Mouse (Mus musculus): ENCODE measurements around the gene Rabggtb. TPM values are rescaled to one million over a fixed set of nuclear protein-coding genes. Genes with fewer than 3 reads are reported as not detected.
"Not testable (repeated sequence)": the region's sequence is repeated elsewhere in the genome, so short reads cannot be mapped to it uniquely, and the experiment has no call there.

Gene Rabggtb
- polyA plus RNA-seq, 1 experiment from 2014 or later: 52.3 TPM

DNA sequence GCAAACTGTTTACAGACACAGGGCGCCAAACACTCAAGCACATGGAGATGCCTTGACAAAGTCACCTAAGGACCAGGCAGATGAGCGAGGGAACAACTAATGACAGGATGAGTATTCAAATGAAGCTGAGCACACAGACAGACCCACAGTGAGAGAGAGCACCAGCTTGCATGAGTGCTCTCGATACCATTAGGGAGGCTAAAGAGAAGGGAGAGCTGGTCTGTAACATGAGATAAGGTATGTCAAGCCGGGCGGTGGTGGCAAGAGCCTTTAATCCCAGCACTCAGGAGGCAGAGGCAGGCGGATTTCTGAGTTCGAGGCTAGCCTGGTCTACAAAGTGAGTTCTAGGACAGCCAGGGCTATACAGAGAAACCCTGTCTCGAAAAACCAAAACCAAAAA lies 52.4 kb downstream of the Rabggtb start:
- not testable (repeated sequence) for H3K4me1 ChIP-seq (ENCODE audit: control insufficient read depth, insufficient read depth, low read length); H3K27me3 ChIP-seq (ENCODE audit: control insufficient read depth, insufficient read depth, low read length); H3K4me3 ChIP-seq (replicated peaks; ENCODE audit: low read depth, low read length); DNase-seq; ATAC-seq (ENCODE audit: low FRiP score, low TSS enrichment); H3K27ac ChIP-seq (replicated peaks; ENCODE audit: low read depth, low read length); H3K4me2 ChIP-seq (ENCODE audit: low read length); H3K36me3 ChIP-seq (ENCODE audit: control insufficient read depth, insufficient read depth, low read length); H3K9me3 ChIP-seq (ENCODE audit: control insufficient read depth, low read length); H3K9ac ChIP-seq (replicated peaks; ENCODE audit: low read length)
- 95% methylated on average over 8 of the region's 8 CpGs for WGBS

DNA sequence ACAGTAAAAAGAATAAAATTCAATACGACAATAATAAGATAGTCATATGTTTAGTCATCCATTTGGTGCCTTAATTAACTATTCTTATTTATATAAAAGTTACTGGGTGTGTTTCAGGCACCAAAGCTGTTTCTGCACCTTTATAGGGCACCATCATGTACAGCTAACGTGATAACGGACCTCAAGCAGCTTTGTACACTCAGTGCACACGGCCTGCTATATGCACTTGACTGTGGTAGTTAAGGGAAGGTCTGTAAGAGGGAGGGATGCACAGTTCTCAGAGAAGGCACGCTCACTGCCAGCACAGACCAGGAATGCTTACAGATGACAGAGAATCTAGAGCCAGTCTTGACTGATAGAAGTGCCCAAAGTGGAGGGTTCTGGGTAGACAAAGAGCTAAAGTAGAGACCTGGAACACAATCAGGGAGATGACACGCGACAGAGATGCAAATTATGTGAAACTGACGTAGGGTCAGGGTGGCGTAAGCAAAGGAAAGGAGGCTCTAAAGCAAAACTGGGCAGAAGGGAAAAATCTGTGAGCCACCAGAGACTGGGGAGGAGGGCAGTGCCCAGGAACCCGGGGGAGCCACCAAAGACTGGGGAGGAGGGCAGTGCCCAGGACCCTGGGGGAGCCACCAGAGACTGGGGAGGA lies 54.3 kb downstream of the Rabggtb start:
- H3K27ac ChIP-seq (replicated peaks; ENCODE audit: low read depth, low read length): no peak overlapping the region
- H3K9ac ChIP-seq (replicated peaks; ENCODE audit: low read length): no peak overlapping the region
- DNase-seq (no peak), ATAC-seq (ENCODE audit: low FRiP score, low TSS enrichment) (no peak)
- no peak overlapping the region for H3K4me2 ChIP-seq (ENCODE audit: low read length)
- H3K27me3 ChIP-seq (ENCODE audit: control insufficient read depth, insufficient read depth, low read length): no peaks in the 10 kb centered on the region
- WGBS: 82% methylated on average over 10 of the region's 10 CpGs
- H3K4me3 ChIP-seq (replicated peaks; ENCODE audit: low read depth, low read length): no peak overlapping the region
- no peaks in the 10 kb centered on the region for H3K36me3 ChIP-seq (ENCODE audit: control insufficient read depth, insufficient read depth, low read length)
- H3K4me1 ChIP-seq (ENCODE audit: control insufficient read depth, insufficient read depth, low read length): no peaks in the 10 kb centered on the region
- no peaks in the 10 kb centered on the region for H3K9me3 ChIP-seq (ENCODE audit: control insufficient read depth, low read length)

Other genes with a start within 250 kb of the Rabggtb start
- 21.4 and 26.6 TPM in 2 replicates for gene St6galnac3, start 187.8 kb downstream of the Rabggtb start, polyA plus RNA-seq (2014; fragmentation: Nextera tagmentation; extraction: Ambion mirVana)
- gene Asb17, start 68.8 kb downstream of the Rabggtb start, polyA plus RNA-seq (2014; fragmentation: Nextera tagmentation; extraction: Ambion mirVana): not detected in 2 replicates
- 0.16 and 0.23 TPM in 2 replicates for gene Msh4, start 6.9 kb downstream of the Rabggtb start, polyA plus RNA-seq (2014; fragmentation: Nextera tagmentation; extraction: Ambion mirVana)
- gene Acadm, start 31.6 kb upstream of the Rabggtb start, polyA plus RNA-seq (2014; fragmentation: Nextera tagmentation; extraction: Ambion mirVana): 46.8 and 52.7 TPM in 2 replicates
- 14.3 and 15.5 TPM in 2 replicates for gene Slc44a5, start 60.4 kb upstream of the Rabggtb start, polyA plus RNA-seq (2014; fragmentation: Nextera tagmentation; extraction: Ambion mirVana)

Measured in midbrain, embryonic 14.5 days (tissue).